Mouse (Mus musculus) ovary, postnatal 36 days (tissue): ENCODE measurements around the gene Gm5767.
"Not testable (repeated sequence)": the region's sequence is repeated elsewhere in the genome, so short reads cannot be mapped to it uniquely, and the experiment has no call there.

ENCODE experiments used
- DNase-seq: peaks from one replicate; pipeline ENCODE4 v3.0.0; 2022; ENCODE audit warnings: low spot score, mixed read lengths

Gene Gm5767

DNA sequence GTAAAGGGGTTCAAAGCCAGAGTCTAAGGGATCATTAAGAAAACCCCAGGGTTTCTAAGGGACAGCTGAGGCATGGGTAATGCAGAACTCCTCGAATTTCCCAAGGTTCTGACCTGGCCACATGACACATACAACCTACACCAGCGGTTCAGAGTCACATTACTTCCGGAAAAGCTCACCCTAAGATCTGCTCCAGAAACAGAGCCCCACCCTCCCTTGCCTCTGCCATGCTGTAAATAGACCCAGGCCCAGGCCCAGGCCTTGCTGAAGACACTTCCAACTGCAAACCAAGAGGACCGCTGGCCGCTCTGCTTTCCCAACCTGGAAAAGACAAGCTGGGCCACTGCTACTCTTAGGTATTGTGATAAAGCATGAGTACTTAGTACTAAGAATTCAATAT lies 34.3 kb downstream of the Gm5767 start:
- no peak for DNase-seq

GRCm38 (mm10) chr16:8715513-8716080 lies 35.0 kb downstream of the Gm5767 start:
- DNase-seq, result no peak

- no peak for DNase-seq
Observed at GRCm38 (mm10) chr16:8716300-8716699, 35.7 kb downstream of the Gm5767 start.

DNA sequence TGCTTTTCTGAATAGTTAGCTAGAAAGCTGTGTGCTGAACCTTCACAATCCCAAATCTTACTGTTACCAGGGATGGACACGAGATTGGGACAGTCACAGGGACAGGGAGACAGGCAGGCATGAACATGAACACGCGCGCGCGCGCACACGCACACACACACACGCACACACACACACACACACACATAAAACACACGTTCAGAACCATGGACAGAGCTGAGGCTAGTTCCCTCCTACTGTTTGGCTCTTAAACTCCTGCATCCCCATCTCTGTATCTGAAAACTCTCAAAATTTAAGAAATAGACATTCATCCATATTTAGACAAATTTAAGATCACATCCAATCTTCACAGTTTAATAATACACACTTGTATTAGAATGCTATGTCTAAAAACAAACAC lies 37.2 kb downstream of the Gm5767 start:
- no peak for DNase-seq

DNA sequence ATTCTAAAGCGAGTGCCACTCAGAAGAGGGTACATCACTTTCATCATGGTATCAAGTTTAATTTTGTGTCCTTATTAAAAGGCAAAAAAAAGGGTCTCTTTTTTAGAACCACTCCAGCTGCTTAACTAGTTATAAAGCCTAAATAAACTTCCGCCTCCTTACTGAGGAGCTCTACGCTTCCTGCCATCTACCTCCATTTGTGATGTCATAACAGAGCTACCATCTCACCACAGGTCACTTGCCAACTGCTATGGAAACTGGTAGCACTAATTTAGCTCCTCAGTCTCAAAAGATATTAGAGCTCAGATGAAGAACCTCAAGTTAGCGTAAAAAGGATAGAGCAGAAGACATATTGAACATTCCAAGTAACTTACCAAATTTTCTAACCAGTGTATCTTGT lies 39.9 kb downstream of the Gm5767 start:
- DNase-seq, result no peak

GRCm38 (mm10) chr16:8724031-8724430 lies 43.5 kb downstream of the Gm5767 start:
- DNase-seq, result no peak

DNA sequence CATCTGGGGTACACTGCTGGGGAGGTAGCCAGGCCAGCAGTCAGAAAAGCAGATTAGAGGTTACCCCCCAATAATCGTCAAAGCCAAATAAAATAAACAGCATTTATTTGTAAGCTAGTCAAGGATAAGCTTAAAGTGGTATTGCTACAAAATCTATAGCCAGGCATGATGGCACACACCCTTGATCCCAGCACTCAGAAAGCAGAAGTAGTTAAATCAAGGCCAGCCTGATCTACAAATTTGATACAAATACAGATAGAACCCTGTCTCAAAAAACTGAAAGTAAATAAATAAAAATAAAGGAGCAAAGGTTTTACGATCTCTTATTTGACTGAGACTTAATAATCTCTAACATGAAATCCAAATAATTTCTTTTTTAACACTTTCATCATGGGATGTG lies 45.2 kb downstream of the Gm5767 start:
- no peak for DNase-seq

DNA sequence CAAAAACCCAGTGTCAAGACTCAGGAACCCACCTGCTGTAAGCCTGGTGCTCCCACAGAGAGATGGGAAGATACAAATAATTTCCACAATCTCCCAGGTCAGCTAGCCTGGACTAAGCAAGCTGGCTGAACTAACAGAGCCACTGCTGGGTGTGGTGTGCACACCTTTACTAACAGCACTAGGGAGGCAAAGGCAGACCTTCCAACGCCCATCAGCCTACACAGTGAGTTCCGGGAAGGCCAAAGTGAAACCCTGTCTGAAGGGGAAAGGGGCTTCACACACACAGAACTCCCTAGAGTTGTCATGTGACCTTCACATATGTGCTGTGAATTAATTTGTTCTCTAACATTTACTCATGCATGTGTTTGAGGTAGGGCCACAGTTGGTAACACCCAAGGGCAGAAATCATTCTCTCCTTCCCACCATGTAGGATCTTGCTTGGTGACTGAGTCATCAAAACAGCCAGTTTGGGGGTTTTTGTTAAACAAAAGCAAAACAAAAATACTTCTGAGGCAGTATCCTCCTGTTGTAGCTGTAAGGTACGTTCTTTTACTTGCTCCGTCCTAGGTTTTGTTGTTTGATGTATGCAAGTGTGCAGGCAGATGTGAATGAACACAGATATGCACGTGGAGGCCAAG lies 47.7 kb downstream of the Gm5767 start:
- no peak for DNase-seq

DNA sequence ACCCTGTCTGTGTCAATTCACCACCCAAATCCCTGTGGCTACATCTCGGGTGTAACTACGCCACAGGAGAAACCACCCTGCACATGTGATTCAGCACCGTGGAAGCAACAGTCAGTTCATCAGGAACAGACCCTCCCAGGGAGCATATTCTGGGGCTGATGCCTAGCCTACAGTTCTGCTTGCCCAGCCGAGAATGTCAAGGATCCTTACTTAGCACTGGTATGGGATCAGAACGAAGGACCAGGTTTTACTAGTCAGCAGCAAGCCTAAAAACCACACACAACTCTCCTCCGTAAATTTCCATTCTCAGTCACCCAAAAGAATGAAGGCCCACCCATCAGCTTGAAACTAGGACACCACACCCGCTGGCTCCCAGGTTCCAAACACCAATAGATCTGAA lies 51.1 kb downstream of the Gm5767 start:
- no peak for DNase-seq

- DNase-seq, result not testable (repeated sequence)
Observed at GRCm38 (mm10) chr16:8732450-8732849, 51.9 kb downstream of the Gm5767 start.
